Mouse (Mus musculus) liver, postnatal 0 days (tissue): ENCODE results near the gene Gatb.

Source experiments
- CTCF ChIP-seq: sonication (generic); IDR thresholded peaks from 2 replicates; pipeline ENCODE4 v1.5.1; 2016; ENCODE audit warnings: antibody characterized with exemption, low read depth
- EP300 ChIP-seq: IDR thresholded peaks from 2 replicates; pipeline ENCODE4 v1.6.1; 2016; ENCODE audit warnings: antibody characterized with exemption, low read depth, mild to moderate bottlenecking

DNA sequence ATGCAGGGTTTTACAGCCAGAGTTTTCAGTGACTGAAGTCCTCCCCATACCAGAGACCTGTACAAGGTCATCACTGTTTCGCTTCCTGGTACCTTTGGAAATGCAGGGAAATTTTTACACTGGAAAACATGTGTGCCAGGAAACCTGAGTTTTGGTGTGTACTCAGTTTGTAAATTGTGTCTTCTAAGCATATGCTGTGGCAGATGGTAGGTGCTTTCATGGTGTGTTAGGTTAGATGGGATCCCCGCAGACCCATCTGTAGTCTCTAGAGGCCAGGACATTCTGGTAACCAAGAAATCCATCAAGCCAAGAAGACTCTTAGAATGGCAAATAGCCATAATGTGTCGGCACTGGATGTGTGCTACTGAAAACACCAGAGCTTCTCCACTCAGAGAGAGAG is 38.9 kb upstream of the Gatb start:
- TF ChIP-seq CTCF (no peak), EP300 (no peak)
